Mouse (Mus musculus): ENCODE data around the gene Tex29. TPM values are rescaled to one million over a fixed set of nuclear protein-coding genes. Genes with fewer than 3 reads are reported as not detected.
A peak's percentile ranks its signal among the peaks of the same experiment; 100 is the strongest.
"Not testable (repeated sequence)": the region's sequence is repeated elsewhere in the genome, so short reads cannot be mapped to it uniquely, and the experiment has no call there.

Tex29 gene
- total RNA-seq, 1 experiment from 2014 or later = not detected

GRCm38 (mm10) chr8:11827312-11827711 is 13.0 kb upstream of the Tex29 start:
- no peak for ATAC-seq (ENCODE audit: extremely low read depth, insufficient number of reproducible peaks, low FRiP score, poor library complexity, severe bottlenecking)

DNA sequence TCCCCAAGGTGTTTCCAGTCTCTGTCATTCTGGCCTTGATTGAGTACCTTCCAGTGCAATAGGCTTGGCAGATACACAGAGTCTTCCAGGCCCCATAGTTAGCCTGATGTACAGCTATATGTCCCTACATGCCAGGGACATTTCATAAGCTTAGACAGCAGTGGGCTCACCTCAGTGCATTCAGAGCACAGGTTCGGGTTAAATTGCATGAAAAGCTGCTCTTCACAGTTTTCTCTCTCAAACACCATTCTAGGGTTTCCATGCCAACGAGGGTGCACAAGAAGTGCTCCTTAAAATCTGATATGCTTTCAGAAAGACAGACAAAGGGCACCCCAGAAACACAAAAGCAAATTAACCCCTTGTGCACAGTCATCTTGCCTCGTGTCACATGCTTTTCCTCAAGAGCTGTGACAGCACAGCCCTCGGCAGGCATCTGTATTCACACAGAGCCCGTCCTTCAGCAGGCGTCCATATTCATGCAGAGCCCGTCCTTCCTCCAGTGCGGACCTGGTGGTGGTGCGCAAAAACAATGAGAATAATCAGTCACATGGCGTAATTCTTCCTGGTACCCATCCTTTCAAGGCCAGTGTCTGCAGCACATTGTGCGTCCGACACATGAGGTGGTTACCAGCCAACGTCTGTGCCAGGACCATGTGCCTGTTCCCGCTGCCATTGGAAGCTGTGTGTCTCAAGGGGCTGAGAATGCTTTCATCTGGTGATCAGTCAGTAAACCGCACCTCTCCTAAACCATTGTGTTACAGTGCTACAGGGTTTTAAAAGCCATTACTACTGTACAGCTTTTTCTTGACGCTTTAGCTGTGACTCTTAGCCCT is 9.8 kb upstream of the Tex29 start:
- no peak for ATAC-seq (ENCODE audit: extremely low read depth, insufficient number of reproducible peaks, low FRiP score, poor library complexity, severe bottlenecking)

- no peak for ATAC-seq (ENCODE audit: extremely low read depth, insufficient number of reproducible peaks, low FRiP score, poor library complexity, severe bottlenecking)
Measured at GRCm38 (mm10) chr8:11831174-11831573, 9.1 kb upstream of the Tex29 start.

DNA sequence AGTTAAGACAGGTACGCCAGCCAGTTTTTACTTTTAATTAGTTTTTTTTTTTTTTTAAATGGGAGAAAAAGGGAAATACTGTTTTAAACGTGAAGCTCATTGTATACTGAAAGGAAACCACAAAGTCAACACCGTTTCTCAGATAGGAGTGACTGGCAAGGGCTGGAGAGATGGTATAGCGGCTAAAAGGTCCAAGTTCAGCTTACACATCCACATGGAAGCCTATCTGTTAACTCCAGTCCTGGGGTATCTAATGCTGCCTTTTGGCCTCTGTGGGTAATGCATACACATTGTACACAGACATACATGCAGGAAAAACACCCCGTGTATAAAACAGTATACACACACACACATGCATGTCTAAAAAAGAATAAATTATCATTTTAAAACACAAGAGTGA is 8.3 kb upstream of the Tex29 start:
- ATAC-seq (ENCODE audit: extremely low read depth, insufficient number of reproducible peaks, low FRiP score, poor library complexity, severe bottlenecking) = no peak

DNA sequence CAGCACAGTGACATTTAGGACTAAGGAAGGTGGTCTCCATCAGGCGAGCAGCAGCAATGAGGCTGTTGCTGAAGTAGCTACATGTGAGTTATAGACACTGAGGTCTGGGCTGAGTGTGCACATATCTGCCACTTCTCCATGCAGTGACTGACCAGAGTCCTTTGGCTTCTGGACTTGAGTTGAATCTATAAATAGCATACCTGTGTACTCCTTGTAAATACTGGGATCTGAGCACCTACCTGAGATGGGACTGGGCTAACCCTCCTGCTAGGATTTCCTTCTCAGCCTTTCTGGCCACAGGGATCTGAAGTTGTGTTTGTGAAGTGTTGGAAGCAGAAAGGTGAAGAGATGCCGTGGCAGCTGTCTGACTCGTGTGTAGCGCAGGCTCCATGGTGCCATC is 7.1 kb upstream of the Tex29 start:
- ATAC-seq (ENCODE audit: extremely low read depth, insufficient number of reproducible peaks, low FRiP score, poor library complexity, severe bottlenecking) = no peak

DNA sequence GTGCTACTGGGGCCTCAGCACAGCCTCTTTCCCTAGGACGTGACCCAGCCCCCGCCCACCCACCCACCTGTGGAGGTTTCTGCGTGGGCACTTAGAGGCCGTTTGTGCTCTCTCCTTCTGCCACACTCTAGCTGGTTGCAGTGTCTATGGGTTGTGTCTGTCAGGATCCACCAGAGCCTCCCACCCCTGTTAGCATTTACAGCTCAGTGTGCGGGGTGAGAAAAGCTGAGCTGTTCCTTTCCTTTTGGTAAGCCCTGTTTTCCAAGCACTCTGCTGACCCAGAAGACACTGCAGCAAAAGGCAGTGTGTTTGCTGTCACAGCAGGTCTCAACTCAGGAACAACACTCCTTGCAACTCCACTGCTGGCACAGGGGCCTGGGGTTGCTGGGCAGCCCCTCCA is 6.1 kb upstream of the Tex29 start:
- ATAC-seq (ENCODE audit: extremely low read depth, insufficient number of reproducible peaks, low FRiP score, poor library complexity, severe bottlenecking) = no peak

- no peak for ATAC-seq (ENCODE audit: extremely low read depth, insufficient number of reproducible peaks, low FRiP score, poor library complexity, severe bottlenecking)
Measured at GRCm38 (mm10) chr8:11834691-11835090, 5.6 kb upstream of the Tex29 start.

DNA sequence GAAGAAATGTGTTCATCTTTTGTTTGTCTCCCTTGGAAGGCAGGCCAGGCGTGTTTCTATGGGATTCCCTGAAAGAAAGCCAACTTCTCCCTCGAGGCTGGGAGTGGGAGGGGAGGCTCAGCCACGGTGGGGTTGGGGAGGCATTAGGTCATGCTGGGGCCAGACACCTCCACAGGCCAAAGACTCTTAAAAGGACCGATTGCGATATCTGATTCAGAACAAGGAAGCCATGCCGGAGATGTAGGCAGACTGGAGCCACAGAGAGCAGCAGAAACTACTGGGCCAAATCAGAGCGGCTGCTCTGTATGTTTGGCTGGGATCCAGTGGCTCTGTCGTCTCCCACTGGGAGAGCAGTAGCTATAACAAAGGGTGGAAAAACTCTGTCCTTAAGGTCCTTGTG is 1.3 kb downstream of the Tex29 start:
- no peak for ATAC-seq (ENCODE audit: extremely low read depth, insufficient number of reproducible peaks, low FRiP score, poor library complexity, severe bottlenecking)

DNA sequence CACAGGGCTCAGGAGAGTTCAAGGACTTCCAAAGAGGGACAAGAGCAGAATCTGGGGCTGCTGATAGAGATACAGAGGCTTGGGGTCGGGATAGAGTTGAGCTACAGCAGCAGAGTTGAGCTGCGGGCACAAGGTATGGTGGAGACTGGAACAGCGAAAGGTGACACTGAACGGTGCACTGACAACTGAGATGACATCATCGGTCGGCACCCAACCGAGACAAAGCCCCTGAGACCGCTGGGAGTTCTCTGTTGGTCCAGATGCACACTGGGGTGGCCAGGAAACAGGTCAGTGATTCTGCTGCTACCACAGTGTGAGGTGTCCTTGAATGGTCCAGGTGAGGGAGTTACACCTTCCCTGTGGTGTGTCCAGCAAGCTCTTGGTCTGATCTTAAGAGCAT is 2.5 kb downstream of the Tex29 start:
- no peak for ATAC-seq (ENCODE audit: extremely low read depth, insufficient number of reproducible peaks, low FRiP score, poor library complexity, severe bottlenecking)

GRCm38 (mm10) chr8:11843677-11844315 is 3.5 kb downstream of the Tex29 start:
- no peak for ATAC-seq (ENCODE audit: extremely low read depth, insufficient number of reproducible peaks, low FRiP score, poor library complexity, severe bottlenecking)

- no peak for ATAC-seq (ENCODE audit: extremely low read depth, insufficient number of reproducible peaks, low FRiP score, poor library complexity, severe bottlenecking)
Measured at GRCm38 (mm10) chr8:11844316-11844685, 4.0 kb downstream of the Tex29 start.

GRCm38 (mm10) chr8:11846807-11847206 is 6.5 kb downstream of the Tex29 start:
- no peak for ATAC-seq (ENCODE audit: extremely low read depth, insufficient number of reproducible peaks, low FRiP score, poor library complexity, severe bottlenecking)

DNA sequence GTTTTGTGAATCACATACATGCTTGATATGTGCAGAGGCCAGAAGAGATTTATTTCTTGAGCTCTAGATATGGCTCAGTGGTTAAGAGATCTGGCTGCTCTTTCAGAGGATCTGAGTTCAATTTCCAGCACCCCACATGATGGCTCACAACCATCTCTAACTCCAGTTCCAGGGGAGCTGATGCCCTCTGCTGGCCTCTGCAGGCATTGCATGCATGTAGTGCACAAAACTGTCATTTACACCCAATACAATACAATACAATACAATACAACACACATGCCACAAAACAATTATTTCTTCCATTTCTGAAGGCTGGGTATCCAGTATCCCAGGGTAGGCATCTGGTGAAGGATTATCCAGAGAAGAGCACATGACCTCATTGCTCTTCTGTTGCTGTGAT is 27.6 kb downstream of the Tex29 start:
- no peak for ATAC-seq (ENCODE audit: extremely low read depth, insufficient number of reproducible peaks, low FRiP score, poor library complexity, severe bottlenecking)

- not testable (repeated sequence) for ATAC-seq (ENCODE audit: extremely low read depth, insufficient number of reproducible peaks, low FRiP score, poor library complexity, severe bottlenecking)
Measured at GRCm38 (mm10) chr8:11874227-11874626, 34.0 kb downstream of the Tex29 start.

DNA sequence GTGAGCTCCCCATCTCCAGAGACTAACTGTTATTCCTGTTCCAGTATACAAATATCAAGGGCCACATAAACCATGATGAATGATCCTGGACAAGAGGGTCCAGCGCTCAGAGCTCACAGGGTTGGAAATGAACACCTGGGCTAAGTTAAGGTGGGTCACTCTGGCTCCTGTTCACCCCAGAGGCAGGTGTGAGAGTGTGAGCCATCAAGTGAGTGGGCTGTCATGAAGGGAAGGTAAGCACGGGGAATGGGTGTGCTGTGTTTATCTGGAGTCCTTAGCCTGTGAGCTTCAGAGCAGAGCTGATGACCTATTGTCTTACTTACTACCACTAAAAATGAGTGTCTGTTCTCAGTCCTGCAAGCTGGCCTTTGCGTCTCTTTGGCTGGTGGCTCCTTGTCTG is 44.4 kb downstream of the Tex29 start:
- no peak for ATAC-seq (ENCODE audit: extremely low read depth, insufficient number of reproducible peaks, low FRiP score, poor library complexity, severe bottlenecking)

DNA sequence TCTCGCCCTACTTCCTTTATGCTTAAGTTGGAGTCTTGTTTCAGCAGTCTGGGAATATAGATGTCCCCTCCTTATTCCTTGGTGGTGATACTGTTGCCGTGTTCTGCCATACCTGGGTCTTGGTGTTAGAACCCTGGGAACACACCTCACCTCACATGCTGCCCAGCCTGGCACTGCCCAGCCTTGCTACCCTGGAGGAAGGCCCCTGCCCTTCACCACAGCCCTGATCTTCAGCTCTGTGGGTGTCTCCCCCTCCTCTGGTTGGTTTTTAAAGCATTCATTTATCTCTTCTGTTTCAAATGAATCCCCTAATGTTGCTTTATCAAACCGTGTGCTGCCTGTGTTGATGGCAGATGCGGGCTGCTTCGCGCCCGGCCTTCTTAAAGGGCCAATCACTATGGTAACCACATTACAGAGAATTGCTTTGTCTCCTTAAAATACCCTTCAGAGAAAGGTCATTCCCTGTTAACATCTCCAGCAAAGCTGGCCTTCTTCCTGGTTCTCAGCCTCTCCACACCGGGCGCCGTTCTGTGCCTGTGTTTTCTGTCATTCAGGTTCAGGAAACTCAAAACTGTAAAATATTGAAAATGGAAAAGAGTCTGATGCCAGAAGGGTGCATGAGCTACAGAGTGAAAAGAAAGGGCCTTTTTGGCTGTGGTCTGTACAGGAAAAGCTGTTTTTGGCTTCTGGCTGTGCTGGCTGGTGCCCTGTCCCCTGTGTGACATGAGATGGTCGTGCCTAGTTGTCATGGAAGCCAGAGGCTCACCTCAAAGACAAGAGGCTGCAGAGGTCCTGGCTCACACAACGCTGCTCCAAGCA is 45.8 kb downstream of the Tex29 start:
- ATAC-seq (ENCODE audit: extremely low read depth, insufficient number of reproducible peaks, low FRiP score, poor library complexity, severe bottlenecking) = no peak

GRCm38 (mm10) chr8:11886824-11887223 is 46.5 kb downstream of the Tex29 start:
- no peak for ATAC-seq (ENCODE audit: extremely low read depth, insufficient number of reproducible peaks, low FRiP score, poor library complexity, severe bottlenecking)

DNA sequence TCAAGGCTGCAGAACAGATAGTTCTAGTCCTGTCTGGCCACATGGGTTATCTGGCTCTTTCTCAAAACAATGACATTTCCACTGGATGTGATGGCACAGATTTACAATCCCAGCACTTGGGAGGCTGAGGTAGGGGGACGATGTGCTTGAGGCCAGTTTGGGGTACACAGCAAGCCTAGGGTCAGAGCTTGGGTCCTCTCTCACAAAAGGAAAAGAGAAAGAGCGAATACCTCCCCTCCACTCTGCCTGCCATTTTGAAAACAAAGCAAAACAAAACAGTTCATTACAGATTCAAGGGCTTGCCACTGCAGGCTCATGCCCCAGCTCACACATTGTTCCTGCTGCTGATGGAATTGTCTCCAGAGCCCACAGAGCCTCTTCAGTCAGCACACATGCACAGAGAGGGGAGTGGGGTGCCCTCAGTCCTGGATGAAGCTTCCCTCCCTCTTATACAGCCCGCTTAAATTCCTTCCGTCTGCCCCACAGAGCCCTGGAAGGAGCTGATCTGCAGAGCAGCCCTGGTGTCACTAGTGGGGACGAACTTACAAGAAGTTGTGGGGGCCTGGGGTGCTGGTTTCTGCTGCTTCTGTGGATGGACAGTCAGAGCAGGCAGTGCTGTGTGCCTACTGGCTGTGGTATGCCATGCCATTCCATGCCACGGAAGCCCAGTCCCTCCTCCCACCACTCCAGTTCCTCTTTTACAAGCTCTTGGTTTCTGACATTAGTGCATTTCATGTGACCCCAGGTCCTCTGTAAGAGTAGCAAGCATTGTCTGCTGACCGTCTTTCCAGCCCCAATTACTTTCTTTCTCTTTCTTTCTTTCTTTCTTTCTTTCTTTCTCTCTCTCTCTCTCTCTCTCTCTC is 49.1 kb downstream of the Tex29 start:
- 0 out of 2 replicates have a peak, but pooled peaks have one; percentile 9 for ATAC-seq (ENCODE audit: extremely low read depth, insufficient number of reproducible peaks, low FRiP score, poor library complexity, severe bottlenecking)

DNA sequence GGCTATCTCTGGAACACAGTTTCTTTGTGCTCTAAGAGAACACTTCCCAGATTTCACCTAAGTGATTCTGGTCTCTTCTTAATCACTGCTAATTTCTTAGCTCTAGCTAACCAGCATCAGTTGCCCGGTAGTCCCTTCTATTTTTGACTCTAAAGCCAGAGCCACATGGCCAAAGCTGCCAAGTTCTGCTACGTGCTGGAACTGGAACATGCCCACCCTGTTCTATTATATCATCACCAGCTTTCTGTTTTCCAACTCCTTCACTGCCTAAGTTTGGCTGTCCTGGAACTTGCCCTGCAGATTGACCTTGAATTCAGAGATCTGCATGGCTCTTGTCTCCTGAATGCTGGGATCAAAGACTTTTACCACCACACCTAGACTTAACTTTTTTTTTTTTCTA is 52.5 kb downstream of the Tex29 start:
- no peak for ATAC-seq (ENCODE audit: extremely low read depth, insufficient number of reproducible peaks, low FRiP score, poor library complexity, severe bottlenecking)

Measured in neutrophil, adult 5-6 weeks (primary cell).